Mouse (Mus musculus): ENCODE data around the gene Znrd1as.

DNA sequence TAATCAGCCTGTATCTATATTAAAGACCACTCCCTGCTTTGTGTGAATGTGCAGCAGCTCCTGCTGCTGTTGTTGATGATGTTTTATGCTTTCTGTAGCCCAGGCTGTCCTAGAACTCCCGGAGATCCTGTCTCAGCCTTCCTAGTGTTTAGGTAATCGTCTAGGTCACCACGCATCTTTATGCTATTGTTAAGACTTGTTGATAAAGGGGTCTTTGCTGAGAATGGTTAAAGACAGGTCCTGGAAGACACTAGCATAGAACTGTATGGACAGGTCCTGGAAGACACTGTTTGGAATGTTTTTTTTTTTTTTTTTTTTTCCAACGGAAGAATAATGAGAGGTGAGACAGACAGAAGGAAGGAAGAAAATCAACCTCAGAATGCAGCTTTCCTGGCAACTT is 45.0 kb downstream of the Znrd1as start:
- TF ChIP-seq GATA1 (IDR thresholded peaks at IDR 0.05; ENCODE audit: borderline replicate concordance, low read length): no peak
- TF ChIP-seq FLI1 (IDR thresholded peaks at IDR 0.05; ENCODE audit: low read length): no peak
